Mouse (Mus musculus) inflammation-experienced regulatory T-cells, adult 16 weeks (primary cell): ENCODE results near the gene Rab21. TPM values are rescaled to one million over a fixed set of nuclear protein-coding genes. Genes with fewer than 3 reads are reported as not detected.

ENCODE experiments used
- polyA plus RNA-seq: library from polyadenylated mRNA; unstranded; fragments of 100-300 nt; shearing (Covaris generic); gene quantifications from one replicate; pipeline ENCODE4 v1.2.1, GENCODE M21; 2017

Gene Rab21
- 3.4 TPM for polyA plus RNA-seq

GRCm38 (mm10) chr10:115315473-115316171 lies at the start of gene Rab21:
Gene Rab21, minus strand, starts transcription at chr10:115315594.

GRCm38 (mm10) chr10:115361840-115362622 lies 46.6 kb upstream of the Rab21 start, which contains the start of gene Tmem19:
Gene Tmem19, minus strand, starts transcription at chr10:115362501.

GRCm38 (mm10) chr10:115251088-115251934 lies 64.1 kb downstream of the Rab21 start, which contains the start of gene Tbc1d15:
Gene Tbc1d15, minus strand, starts transcription at chr10:115251467.

Other genes with a start within 250 kb of the Rab21 start
- gene Tph2, start 130.6 kb downstream of the Rab21 start, polyA plus RNA-seq, result not detected
- gene Tbc1d15, start 64.1 kb downstream of the Rab21 start, polyA plus RNA-seq, result 129 TPM
- 56.6 TPM for gene Tmem19, start 46.9 kb upstream of the Rab21 start, polyA plus RNA-seq
- gene Thap2, start 68.8 kb upstream of the Rab21 start, polyA plus RNA-seq, result 13.7 TPM
- gene Zfc3h1, start 69.4 kb upstream of the Rab21 start, polyA plus RNA-seq, result 31.7 TPM